Mouse (Mus musculus) hindlimb bud, embryonic 11.5 days (tissue): ENCODE data around the gene Col11a2.
"Not testable (repeated sequence)": the region's sequence is repeated elsewhere in the genome, so short reads cannot be mapped to it uniquely, and the experiment has no call there.

Source experiments
- DNase-seq: peaks from one replicate; pipeline ENCODE4 v3.0.0-alpha.2; 2012; ENCODE audit warnings: low read depth, low spot score; ENCODE audit errors: extremely low spot score

Gene Col11a2

GRCm38 (mm10) chr17:34038878-34039561 lies at the start of gene Col11a2:
Gene Col11a2, plus strand, starts transcription at chr17:34039437.
- no peak for DNase-seq

- no peak for DNase-seq
Observed at GRCm38 (mm10) chr17:33991788-33992664, 47.2 kb upstream of the Col11a2 start.

- no peak for DNase-seq
Observed at GRCm38 (mm10) chr17:33994959-33995358, 44.3 kb upstream of the Col11a2 start.

- no peak for DNase-seq
Observed at GRCm38 (mm10) chr17:33995651-33996050, 43.6 kb upstream of the Col11a2 start.

- not testable (repeated sequence) for DNase-seq
Observed at GRCm38 (mm10) chr17:33997025-33997424, 42.2 kb upstream of the Col11a2 start.

GRCm38 (mm10) chr17:33998697-33999096 lies 40.5 kb upstream of the Col11a2 start:
- not testable (repeated sequence) for DNase-seq

GRCm38 (mm10) chr17:33999341-34000149 lies 39.7 kb upstream of the Col11a2 start:
- DNase-seq, result no peak

- DNase-seq, result peak; percentile 44
Observed at GRCm38 (mm10) chr17:34000150-34000537, 39.1 kb upstream of the Col11a2 start, which contains the start of gene H2-K1. Gene H2-K1, minus strand, starts transcription at chr17:34000347.

GRCm38 (mm10) chr17:34000796-34001195 lies 38.4 kb upstream of the Col11a2 start:
- DNase-seq, result not testable (repeated sequence)

- DNase-seq, result no peak
Observed at GRCm38 (mm10) chr17:34003426-34003825, 35.8 kb upstream of the Col11a2 start.

GRCm38 (mm10) chr17:34006570-34006969 lies 32.7 kb upstream of the Col11a2 start:
- no peak for DNase-seq

GRCm38 (mm10) chr17:34010156-34010555 lies 29.1 kb upstream of the Col11a2 start:
- DNase-seq, result no peak

- no peak for DNase-seq
Observed at GRCm38 (mm10) chr17:34013436-34013835, 25.8 kb upstream of the Col11a2 start.

GRCm38 (mm10) chr17:34021539-34022413 lies 17.5 kb upstream of the Col11a2 start:
- no peak for DNase-seq

GRCm38 (mm10) chr17:34022414-34022783 lies 16.8 kb upstream of the Col11a2 start:
- no peak for DNase-seq

- DNase-seq, result no peak
Observed at GRCm38 (mm10) chr17:34022987-34023386, 16.2 kb upstream of the Col11a2 start.

- no peak for DNase-seq
Observed at GRCm38 (mm10) chr17:34023678-34024077, 15.6 kb upstream of the Col11a2 start.

- no peak for DNase-seq
Observed at GRCm38 (mm10) chr17:34024317-34024821, 14.9 kb upstream of the Col11a2 start, which contains the start of gene Ring1. Gene Ring1, minus strand, starts transcription at chr17:34024680.

GRCm38 (mm10) chr17:34024861-34025755 lies 14.1 kb upstream of the Col11a2 start:
- DNase-seq, result no peak
